Mouse (Mus musculus): ENCODE measurements at regions not wholly inside any gene's neighbourhood (a gene's known extent, or its start where the extent isn't known, plus 50 kb on each side); places are given as distances from the start of the nearest gene placed in this dataset.

DNA sequence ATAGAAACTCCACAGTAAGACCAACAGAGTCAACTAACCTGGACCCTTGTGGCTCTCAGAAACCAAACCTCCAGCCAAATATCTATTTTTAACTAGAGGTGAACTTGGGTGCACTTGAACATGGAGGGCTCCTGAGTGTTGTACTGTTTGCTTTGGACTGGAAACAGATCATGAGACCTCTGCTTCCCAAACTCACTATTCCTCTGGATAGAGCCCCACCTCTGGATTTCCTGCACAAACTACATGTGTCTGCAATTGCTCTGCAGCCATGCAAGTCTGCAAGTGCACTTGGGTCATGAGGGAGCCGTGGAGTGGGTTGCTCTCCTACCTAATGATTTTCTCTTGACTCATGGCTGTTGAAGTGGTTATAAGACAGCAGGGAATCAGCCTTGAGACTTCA, 759.9 kb upstream of the Fam160b2 start:
- peak; percentile 10 to 23 for DNase-seq (ENCODE audit: low spot score in 2 of 2)

DNA sequence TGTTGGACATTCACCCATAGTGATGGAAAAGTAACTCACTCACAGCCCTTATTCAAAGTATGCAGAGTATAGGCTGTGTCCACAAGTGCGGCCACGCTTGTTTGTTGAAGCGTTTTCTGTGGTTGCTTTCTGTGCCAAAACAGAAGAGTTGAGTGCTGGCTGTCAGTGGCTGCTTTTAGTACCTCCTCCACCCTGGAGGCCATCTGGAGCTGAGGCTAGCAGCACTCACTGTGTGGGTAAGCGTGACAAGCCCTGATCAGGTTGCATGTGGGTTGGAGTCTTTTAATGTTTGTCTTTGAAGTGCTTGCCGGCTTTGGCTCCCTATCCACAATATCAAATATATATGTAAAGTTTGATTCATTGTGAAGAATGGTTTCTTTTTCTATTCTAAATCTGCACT, 738.6 kb upstream of the Fam160b2 start:
- no peak for DNase-seq (ENCODE audit: low spot score in 2 of 2)

DNA sequence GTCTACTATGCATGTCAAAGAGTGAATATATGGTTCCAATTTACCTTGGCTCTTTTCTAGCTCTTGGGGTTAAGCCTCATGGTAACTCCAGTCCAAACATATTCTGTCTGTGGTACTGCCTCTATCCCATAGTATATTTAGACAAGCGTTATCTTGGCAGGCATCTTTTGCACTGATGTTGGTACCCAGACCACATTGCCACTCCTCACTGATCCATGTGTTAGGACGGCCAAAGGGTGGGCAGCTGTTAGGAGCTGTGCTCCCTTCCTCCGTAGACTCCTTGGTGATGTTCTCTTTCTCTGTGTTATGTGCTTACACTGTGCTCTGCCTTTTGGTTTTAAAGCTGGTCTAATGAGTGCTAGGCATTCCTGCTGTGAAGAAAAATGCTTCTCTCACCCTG, 737.3 kb upstream of the Fam160b2 start:
- DNase-seq (ENCODE audit: low spot score in 2 of 2), result no peak

DNA sequence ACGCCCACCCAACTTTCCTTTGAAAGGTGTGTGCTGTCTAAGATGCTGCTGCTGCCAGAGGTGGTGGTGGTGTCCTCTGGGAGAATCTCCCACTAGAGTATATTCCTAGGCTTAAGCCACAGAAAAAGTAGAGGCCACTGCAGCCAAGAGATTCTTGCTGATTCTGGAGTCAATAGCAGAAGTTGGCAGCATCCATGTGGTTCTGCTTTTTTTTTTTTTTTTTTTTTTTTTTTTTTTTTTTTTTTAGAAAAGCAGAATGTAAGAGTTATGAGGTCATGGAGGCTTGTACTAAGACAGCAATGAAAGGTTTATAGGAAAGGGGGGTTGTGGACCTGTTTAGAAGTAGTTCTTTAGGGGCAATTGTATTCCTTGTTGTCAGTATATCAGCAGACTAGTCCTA, 734.4 kb upstream of the Fam160b2 start:
- no peak for DNase-seq (ENCODE audit: low spot score in 2 of 2)

DNA sequence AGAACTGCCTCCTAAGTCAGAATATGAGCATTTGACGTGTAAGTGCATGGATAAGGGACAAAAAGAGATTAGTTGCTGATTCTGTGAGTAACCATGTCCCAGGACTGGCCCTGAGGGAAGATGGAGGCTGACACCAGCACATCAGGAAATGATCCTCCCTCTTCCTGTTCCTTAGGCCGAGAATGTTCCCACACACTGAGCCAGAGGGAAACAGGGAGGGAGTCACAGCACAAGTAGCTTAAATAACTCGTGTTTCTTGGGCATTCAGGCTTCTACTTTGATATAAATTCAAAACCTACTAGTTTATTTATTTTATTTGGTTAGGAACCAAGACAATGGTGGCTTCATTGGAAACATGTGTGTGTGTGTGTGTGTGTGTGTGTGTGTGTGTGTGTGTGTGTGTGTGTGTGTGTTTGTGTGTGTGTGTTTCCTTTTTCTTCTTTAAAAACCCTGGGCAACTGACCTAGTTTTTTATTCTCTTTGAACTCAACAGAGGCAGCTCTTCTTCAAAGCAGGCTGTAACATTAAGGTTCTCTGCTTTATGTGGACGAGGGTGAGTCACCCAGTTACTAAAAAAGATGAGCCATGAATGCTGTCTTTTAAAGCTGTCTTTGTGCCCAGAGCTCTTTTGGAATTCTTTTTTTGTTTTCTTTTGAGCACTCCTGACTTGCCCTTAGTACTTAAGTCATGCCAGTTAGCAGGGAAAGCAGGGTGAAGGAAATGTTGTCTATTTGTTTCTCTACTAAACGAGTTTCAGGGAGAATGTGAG, 730.4 kb upstream of the Fam160b2 start:
- DNase-seq (ENCODE audit: low spot score in 2 of 2), result peak in 1 of 2 experiments; percentile 13

DNA sequence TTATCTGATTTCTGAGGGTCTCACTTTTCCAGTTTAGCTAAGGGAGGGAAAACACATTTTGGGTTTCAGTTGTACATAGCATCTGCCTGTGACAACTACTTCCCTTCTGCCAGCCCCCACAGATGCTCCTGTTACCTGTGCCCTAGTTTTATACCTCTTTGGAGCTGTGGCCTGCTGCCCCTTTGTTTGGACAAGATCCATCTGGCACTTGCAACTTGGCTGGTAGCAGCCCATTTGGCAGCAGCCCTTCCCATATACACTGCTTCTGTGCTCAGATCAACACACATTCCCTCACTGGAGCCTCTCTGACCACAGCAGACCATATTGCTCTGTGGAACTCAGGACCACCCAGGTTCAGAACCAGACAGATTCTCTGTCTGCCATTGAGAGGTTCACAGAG, 728.0 kb upstream of the Fam160b2 start:
- DNase-seq (ENCODE audit: low spot score in 2 of 2), result no peak

DNA sequence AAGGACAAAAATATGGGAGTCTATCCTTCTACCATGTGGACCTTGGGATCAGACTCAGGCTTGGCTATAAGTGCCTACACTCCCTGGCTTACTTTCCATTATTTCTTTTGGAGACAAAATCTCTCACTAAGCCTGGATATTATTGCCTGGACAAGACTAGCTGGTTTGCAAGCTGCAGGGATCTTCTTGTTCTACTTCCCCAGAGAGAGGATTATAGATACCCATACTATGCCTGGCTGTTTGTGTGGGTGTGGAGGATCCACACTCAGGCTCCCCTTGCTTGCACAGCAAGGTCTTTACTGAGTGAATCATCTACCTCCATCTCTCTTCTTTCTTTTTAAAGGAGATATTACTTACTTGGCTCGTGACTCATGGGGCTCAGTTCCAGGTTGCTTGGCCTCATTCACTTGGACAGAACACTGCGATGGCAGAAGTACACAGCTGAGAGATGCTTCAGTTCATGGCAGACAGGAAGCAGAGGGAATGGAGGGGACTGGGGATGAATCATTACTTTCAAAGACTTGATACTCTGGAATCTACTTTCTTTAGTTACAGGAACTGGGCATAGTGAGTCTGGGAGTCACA, 727.0 kb upstream of the Fam160b2 start:
- DNase-seq (ENCODE audit: low spot score in 2 of 2), result no peak

DNA sequence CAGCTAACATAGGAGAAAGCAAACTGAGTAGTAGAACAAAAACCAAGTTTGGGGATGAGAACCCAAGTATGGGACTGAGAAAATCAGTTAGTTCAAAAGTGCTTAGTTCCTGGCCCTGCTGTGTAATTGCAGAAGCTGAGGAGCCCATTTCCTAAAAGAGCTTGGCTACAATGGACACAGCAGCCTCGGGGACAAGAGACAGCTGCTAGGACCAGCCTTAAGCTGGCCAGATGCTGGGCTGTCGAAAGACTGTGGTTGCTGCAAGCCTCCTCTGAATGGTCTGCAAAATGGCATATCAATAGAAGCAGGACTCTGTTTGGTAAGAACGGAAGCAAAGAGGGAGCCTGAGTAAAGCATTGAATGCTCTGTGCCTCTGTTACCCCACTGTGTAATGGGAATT, 715.6 kb upstream of the Fam160b2 start:
- no peak for DNase-seq (ENCODE audit: low spot score in 2 of 2)

DNA sequence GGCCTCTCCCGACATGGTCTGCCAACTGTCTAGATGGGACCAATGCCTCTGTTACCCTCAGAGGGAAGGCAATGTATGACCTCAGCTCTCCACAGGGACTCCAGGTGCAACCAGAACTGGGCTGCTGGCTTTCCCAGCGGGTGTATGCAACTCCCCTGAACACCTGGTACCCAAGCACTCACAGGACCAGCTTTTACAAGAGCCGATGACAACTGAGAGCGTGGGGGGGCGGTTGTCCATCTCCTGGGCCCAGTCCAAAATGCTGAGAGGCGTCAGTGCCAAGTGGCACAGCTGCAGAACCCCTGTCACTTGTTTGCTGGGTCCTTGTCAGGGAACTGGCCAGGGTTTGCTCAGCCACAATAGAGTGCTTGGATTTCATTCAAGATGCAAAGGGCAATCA, 700.1 kb upstream of the Fam160b2 start:
- DNase-seq (ENCODE audit: low spot score in 2 of 2), result no peak

DNA sequence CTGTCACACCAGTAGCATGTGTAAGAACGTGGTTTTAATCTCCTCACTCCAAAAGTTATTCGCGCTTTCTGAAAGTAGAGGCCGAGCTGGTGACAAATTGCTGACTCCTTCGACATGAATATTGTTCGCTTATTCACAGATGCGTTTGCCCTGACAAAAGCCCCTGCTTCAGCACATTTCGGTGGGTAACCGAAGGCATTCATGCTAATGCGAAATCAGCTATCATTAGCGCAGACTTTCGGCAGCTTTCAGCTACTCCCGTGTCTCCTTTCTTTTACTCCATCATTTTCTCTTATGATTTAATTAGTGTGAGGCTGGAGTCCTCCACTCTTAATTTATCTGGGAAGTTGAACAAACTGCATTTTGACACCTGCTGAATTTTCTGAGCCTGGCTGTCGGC, 681.9 kb upstream of the Fam160b2 start:
- DNase-seq (ENCODE audit: low spot score in 2 of 2), result no peak

DNA sequence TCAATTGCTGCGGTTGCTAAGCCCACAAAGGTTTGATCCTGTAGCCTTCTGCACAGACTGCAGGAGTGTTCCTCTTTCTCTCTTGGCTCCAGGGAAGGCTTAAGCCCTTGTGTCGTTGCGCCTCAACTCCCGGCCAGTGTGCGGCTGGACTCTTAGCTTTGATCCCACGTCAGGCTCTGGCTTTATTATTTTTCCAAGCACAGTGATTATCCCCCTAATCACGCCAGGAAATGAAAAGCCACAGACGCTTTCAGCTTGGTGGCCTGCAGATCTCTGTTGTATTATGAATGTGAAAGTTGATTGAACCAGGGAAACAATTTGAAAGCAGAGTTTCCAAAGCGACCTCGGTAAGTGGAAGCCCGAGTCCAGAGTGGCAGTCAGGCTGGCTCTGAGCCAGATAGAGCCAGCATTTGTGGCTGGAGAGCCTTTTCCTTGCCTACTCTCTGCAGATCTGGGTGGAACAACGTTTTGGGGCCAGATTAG, 676.7 kb upstream of the Fam160b2 start:
- DNase-seq (ENCODE audit: low spot score in 2 of 2), result no peak

DNA sequence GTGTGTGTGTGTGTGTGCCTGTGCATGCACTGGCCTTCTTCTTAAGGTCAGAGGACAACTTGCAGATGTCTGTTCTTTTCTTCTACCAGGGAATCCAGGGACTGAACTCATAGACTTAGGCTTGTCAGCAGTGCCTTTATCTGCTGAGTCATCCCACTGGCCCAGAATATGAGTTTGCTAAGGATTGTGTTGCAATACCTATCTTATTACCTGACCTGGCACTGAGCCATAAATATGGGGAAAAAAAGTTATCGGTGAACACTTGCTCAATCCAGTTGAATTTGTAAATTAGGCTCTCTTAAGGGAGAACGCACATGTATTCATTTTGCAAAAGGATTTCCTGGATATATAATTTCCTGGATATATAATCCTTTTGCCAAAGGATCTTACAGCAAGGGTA, 672.8 kb upstream of the Fam160b2 start:
- DNase-seq (ENCODE audit: low spot score in 2 of 2), result no peak

DNA sequence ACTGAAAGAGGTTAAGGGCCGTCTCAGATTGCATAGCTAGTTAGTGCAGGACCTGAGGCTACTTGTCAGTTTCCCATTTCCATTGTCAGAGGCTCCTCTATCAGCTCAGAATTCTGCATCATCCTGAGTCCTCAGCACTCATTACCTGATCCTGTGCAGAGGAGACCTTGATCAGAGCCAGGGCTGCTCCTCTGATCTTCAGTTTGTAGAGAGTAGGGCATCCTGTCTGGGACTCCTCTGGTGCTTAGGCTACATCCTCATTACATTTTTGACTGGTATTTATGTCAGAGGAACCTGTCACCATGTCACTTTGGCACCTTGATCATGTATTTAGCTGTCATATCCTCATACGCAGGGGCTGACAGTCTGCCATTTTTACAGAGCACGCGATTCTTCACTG, 658.0 kb upstream of the Fam160b2 start:
- no peak for DNase-seq (ENCODE audit: low spot score in 2 of 2)

DNA sequence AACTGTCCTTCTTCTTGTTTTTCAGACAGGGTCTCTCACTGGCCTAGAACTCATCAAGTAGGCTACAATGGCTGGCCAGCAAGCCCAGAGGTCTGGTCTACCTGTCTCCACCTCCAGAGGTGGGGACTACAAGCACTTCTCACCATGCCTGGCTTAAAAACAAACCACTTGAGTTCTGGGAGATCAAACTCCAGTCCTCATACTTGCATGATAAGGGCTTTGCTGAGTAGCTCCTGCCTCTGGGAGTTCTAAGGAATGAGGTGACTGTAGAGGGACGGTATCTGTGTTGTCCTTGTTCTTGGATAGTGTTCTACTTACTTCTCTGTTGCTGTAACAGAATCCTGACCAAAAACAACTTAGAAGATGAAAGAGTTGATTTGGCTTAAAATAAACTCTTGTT, 654.6 kb upstream of the Fam160b2 start:
- DNase-seq (ENCODE audit: low spot score in 2 of 2), result no peak

DNA sequence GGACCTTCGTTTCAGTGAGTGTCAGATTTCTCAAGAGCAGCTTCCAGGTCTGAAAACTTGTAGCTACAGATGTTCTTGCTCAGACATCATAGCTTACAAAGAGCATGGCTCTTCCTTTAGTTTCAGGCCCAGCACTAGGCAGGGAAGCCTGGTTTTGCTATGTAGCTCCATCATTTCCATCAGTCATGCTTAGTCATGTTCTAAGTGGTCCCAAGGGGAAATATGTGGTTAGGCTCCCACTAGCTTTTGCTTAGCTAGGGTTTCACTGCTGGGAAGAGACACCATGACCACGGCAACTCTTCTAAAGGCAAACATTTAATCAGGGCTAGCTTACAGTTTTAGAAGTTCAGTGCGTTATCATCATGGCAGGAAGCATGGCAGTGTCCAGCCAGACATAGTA, 652.5 kb upstream of the Fam160b2 start:
- no peak for DNase-seq (ENCODE audit: low spot score in 2 of 2)

DNA sequence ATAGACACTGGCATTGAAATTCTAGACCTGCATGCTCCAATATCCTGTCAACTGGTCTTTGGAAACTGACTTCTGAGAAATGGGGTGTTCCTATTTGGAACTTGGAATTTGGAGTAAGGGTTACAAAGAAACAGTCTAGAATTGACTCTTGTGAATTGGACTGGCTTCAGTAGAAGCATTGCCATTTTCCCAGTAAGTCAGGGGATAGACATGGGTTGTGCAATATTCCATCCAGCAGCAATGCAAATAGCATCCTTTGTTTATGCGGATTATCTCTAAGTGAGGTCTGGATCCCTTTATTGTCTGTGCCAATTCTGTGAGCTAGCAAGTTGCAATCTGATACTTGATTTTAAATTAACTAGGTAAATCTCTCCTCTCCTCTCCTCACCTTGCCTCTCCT, 651.5 kb upstream of the Fam160b2 start:
- DNase-seq (ENCODE audit: low spot score in 2 of 2), result no peak

DNA sequence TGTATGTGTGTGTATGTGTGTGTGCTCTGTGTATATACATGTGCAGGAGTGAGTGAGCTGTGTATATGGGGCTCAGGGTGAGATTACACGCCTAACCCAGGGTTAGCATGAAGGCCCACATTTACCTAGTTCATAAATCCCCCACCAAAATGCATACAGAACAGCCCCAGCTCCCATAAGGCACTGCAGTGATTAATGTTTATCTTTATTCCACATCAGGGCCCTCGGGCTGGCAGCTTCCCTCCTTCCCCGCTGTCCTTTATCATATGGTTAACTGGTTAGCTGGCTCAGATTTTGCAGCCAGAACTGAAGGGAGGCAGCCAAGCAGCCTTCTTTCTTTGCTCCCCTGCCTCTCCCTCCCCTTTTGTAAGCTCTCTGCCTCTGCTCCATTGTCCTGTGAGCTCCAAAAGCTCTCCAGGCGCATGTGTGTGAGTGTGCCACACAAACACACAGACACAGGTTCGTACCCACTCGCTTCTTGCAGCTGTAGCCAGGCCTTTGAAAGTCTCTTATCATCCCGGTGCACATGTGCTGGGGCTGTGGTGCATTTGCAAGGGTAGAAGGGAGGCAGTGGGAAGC, 649.8 kb upstream of the Fam160b2 start:
- no peak for DNase-seq (ENCODE audit: low spot score in 2 of 2)

DNA sequence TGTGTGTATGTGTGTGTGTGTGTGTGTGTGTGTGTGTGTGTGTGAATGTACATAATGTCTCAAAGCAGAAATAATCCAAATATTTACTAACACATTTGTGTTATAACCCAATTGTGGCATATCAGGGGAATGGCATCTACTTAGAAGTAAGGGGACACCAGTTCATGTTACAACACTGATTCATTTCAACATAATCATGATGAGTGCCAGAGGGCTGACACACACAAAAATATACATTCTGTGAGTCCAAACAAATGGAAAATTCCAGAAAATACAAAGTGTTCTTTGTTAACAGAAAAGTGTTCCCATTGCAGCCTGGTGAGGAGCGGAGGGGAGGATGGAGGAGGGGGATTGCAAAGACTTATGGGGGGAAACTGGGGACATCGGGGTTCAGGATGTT, 648.9 kb upstream of the Fam160b2 start:
- no peak for DNase-seq (ENCODE audit: low spot score in 2 of 2)

DNA sequence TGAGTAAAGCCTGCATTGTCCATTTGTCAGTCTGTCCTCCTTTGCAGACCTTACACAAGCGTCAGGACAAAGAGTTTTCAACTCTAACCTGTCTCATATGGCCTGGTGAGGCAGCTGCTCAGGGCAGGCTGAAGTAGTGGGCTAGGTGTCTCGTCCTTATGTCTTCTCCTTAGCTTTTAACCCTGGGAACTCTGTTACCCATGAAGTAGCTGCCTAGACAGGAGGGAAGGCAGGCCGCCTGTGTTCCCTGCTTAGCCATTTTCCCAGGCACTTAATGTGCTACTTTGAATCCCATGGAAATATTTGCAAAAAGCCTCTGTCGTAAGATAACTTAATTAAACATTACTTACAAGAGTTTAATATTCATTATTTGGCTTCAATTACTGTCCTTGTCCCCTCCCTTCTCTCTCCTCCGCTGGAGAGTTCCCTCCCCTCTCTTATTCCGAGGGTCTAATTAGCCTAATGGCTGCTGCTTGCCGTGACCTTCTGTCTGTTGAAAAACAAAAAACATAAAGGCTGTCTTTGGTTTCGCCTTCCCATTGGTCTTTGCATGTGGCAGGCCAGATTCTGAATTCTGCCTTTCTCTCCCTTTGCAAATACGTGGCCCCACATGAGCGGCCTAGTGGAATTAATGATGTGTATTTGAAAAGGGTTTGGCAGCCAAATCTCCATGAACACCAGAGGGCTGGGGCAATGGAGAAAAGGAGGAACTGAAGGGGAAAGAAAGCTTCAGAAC, 642.2 kb upstream of the Fam160b2 start:
- no peak for DNase-seq (ENCODE audit: low spot score in 2 of 2)

DNA sequence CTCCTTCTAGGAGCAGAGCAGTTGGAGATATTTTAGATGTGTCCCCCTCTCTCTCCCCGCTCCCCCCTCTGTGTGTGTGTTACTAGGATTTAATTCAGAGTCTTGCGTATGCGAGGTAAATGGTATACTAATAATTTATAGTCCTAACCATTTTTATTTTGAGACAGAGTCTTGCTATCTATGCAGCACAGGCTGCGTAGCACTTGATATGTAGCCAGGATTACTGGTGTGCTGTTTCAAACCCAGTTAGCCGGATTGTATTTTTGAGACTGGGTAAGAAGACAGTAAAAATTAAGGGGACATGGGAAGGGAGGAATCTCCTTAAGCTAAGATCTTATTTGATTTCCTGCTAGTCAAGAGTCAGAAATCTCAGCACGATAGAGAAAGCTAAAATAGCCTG, 636.6 kb upstream of the Fam160b2 start:
- no peak for DNase-seq (ENCODE audit: low spot score in 2 of 2)

DNA sequence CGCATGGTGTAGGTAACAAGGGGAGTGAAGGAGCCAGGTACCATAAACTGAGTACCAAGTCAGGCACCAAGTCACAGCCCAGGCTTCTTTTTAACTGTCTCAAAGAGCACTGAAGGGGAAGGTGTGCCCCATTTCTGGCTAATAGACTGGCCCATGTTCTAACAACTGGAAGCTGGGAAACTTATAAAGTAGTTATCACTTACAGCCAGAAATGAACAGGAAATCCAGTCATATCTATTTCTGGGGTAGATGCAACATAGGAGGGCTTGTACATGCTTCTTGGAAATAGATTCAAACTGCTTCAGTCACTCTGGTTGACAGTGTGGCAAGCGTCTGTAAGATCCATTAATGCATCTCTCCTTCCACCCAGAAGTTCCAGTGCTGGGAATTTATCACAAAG, 635.3 kb upstream of the Fam160b2 start:
- DNase-seq (ENCODE audit: low spot score in 2 of 2), result no peak

DNA sequence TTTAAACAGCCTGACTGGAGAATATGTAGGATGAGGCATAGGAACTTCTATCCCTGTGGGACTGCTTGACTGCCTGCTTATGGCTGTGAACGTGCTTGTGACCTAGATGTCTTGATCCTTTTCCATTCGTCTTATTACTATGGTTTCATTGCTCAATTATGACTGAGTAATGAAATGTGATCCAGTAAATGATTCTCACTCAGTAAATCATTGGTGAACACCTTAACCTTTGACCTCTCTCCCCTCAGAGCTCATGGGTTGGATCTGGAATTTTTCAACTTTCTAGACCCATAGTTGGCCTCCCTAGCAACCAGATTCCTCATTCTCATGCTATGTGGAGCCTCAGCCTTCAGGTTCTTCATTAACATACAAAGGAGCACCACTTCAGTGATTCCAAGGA, 634.6 kb upstream of the Fam160b2 start:
- DNase-seq (ENCODE audit: low spot score in 2 of 2), result no peak

Measured in heart, adult 9 months (tissue).